Mouse (Mus musculus): ENCODE results near the gene Gpx3.

GRCm38 (mm10) chr11:54910081-54910665 is 7.9 kb downstream of the Gpx3 start:
- TF ChIP-seq POLR2A (IDR thresholded peaks at IDR 0.05; ENCODE audit: extremely low read depth, insufficient read depth, low read length): no peak
- no peak for TF ChIP-seq CTCF (IDR thresholded peaks at IDR 0.05; ENCODE audit: extremely low read depth, insufficient read depth, low read length)
